Mouse (Mus musculus): ENCODE results near the gene 4933411K16Rik. TPM values are rescaled to one million over a fixed set of nuclear protein-coding genes. Genes with fewer than 3 reads are reported as not detected.
A peak's percentile ranks its signal among the peaks of the same experiment; 100 is the strongest.

Gene 4933411K16Rik
- total and polyA plus RNA-seq, 2 experiments from 2014 or later = 0.24 TPM; not detected in 1

DNA sequence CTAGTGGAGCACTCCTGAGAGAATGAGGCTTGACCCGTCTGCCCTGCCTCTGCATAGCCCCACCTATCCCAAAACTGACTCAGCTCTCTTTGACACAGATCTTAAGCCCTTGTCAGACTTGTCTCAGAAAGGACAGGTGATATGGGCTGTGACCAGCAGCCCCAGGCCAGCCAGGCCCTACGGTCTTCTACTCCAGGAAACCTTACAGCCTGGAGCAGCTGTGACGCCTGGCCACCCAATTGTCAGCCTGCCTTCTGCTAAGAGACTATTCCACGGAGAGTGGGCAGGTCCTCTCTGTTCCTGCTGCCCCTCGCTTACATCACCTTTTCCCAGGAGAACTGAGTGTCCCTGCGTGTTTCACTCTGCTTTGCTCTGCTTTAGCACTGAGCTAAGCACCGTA lies 40.9 kb upstream of the 4933411K16Rik start:
- Histone ChIP-seq H3K27me3 (ENCODE audit: insufficient read depth, low read length) (no peaks in the 10 kb centered on the region), H3K36me3 (ENCODE audit: insufficient read depth) (no peaks in the 10 kb centered on the region), H3K4me1 (ENCODE audit: insufficient read depth) (no peaks in the 10 kb centered on the region), H3K4me2 (ENCODE audit: low read depth) (no peak overlapping the region), H3K9ac (no peak overlapping the region), H3K27ac (ENCODE audit: low read depth, low read length) (no peak overlapping the region), H3K4me3 (ENCODE audit: low read depth, low read length) (no peak overlapping the region), H3K9me3 (ENCODE audit: low read length) (no peaks in the 10 kb centered on the region)
- DNase-seq = no peak
- TF ChIP-seq CTCF (IDR thresholded peaks at IDR 0.05; ENCODE audit: low read depth) = no peak
- ATAC-seq = no peak
- 86% methylated on average over 7 of the region's 7 CpGs for WGBS

DNA sequence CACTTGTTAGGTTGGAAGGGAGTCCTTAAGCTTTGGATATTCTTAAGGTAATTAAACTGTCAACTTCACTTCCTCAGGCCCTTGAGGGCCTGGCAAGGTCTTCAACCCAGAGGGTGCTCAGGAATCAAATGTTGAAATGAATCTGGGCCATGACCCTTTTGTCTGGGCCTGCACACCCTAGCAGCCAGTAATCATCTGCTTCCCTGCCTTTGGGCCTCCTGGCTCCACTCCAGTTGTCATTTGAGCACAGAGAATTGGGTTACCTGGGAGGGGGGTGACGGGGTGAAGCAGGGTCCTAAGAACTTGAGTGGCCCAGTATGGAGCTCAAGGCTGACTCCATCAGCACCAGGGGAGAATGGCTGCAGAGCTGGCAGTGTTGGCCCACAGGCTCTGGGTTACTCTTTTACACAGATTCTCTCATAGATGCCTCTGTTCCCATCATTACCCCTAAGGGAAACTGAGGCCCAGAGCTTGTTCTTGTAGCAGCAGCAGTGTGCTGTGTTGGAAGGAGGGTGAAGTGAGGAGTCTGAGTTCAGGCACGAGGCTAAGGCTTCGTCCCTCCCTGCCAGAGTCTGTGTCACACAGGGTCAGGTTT lies 37.7 kb upstream of the 4933411K16Rik start:
- Histone ChIP-seq H3K27ac (ENCODE audit: low read depth, low read length) (no peak overlapping the region), H3K36me3 (ENCODE audit: insufficient read depth) (no peaks in the 10 kb centered on the region), H3K9me3 (ENCODE audit: low read length) (no peaks in the 10 kb centered on the region), H3K27me3 (ENCODE audit: insufficient read depth, low read length) (no peaks in the 10 kb centered on the region), H3K4me3 (ENCODE audit: low read depth, low read length) (no peak overlapping the region), H3K4me2 (ENCODE audit: low read depth) (no peak overlapping the region), H3K9ac (no peak overlapping the region), H3K4me1 (ENCODE audit: insufficient read depth) (no peaks in the 10 kb centered on the region)
- WGBS = 83% methylated on average over 3 of the region's 3 CpGs
- DNase-seq = no peak
- no peak for TF ChIP-seq CTCF (IDR thresholded peaks at IDR 0.05; ENCODE audit: low read depth)
- ATAC-seq = no peak

DNA sequence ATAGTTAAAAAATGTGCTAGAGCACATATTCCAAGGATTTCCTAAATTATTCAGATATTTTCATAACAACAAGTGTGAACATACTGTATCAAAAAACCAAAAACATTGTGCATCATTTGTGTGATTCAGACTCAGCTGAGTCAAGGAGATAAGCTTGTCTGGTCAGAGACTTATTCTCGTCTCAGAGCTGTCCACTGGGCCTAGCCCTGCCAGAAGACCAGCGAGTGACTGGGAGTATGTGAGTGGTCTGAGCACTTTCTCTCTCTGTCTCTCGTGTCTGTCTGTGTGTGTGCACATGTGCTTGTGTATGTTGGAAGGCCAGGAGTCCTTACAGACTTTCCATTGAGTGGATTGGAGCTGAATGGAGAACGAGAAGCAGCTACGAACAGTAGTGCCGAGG lies 37.0 kb upstream of the 4933411K16Rik start:
- DNase-seq (no peak), ATAC-seq (no peak)
- Histone ChIP-seq H3K36me3 (ENCODE audit: insufficient read depth) (no peaks in the 10 kb centered on the region), H3K4me1 (ENCODE audit: insufficient read depth) (no peaks in the 10 kb centered on the region), H3K9me3 (ENCODE audit: low read length) (no peaks in the 10 kb centered on the region), H3K27ac (ENCODE audit: low read depth, low read length) (no peak overlapping the region), H3K4me2 (ENCODE audit: low read depth) (no peak overlapping the region), H3K4me3 (ENCODE audit: low read depth, low read length) (no peak overlapping the region), H3K27me3 (ENCODE audit: insufficient read depth, low read length) (no peaks in the 10 kb centered on the region), H3K9ac (no peak overlapping the region)
- no peak for TF ChIP-seq CTCF (IDR thresholded peaks at IDR 0.05; ENCODE audit: low read depth)
- 75% methylated on average over 6 of the region's 6 CpGs for WGBS

DNA sequence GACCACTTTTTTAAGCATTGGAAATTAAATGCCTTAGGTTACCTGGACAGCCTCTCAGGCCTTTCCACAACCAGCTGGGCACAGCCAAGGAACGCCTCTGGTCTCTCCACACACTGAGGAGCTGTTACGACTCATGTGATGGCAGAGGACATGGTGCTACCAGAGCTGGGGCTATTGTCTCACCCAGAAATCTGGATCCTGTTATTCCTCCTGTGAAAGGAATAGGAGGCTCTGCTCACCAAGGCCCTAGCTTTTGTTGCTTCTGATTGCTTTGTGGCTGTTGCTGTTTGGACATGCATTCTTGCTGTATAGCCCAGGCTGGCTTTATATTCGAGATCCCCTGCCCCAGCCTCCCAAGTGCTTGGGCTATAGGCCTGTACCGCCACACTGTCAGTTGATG lies 35.8 kb upstream of the 4933411K16Rik start:
- no peaks in the 10 kb centered on the region for H3K9me3 ChIP-seq (ENCODE audit: low read length)
- WGBS = 76% methylated on average over 4 of the region's 4 CpGs
- H3K27ac ChIP-seq (ENCODE audit: low read depth, low read length) = no peak overlapping the region
- no peaks in the 10 kb centered on the region for H3K4me1 ChIP-seq (ENCODE audit: insufficient read depth)
- no peak for TF ChIP-seq CTCF (IDR thresholded peaks at IDR 0.05; ENCODE audit: low read depth)
- H3K27me3 ChIP-seq (ENCODE audit: insufficient read depth, low read length) = no peaks in the 10 kb centered on the region
- no peak overlapping the region for H3K4me3 ChIP-seq (ENCODE audit: low read depth, low read length)
- no peak overlapping the region for H3K4me2 ChIP-seq (ENCODE audit: low read depth)
- H3K9ac ChIP-seq = no peak overlapping the region
- ATAC-seq (no peak), DNase-seq (no peak)
- H3K36me3 ChIP-seq (ENCODE audit: insufficient read depth) = no peaks in the 10 kb centered on the region

DNA sequence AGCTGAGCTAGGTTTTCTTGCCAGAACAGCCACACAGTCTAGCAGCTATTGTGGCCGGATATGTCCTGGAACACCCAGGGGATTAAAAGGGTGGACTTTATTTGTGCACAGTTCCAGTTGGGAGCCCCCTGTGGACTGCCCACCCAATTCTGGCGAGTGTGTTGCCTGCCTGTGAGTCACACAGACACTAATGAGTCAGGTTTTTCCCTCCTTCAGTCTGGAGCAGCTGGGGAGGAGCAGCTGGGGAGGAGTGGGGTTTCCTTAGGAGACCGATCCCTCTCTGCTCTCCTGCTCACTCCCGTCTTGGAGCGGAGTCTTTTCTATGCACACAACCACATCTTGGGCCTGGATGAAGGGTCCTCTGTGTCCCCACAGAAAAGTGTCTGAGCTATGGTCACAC lies 35.2 kb upstream of the 4933411K16Rik start:
- no peak overlapping the region for H3K4me3 ChIP-seq (ENCODE audit: low read depth, low read length)
- H3K4me1 ChIP-seq (ENCODE audit: insufficient read depth) = no peaks in the 10 kb centered on the region
- H3K4me2 ChIP-seq (ENCODE audit: low read depth) = no peak overlapping the region
- peak; percentile 36 for ATAC-seq
- H3K9me3 ChIP-seq (ENCODE audit: low read length) = no peaks in the 10 kb centered on the region
- H3K27me3 ChIP-seq (ENCODE audit: insufficient read depth, low read length) = no peaks in the 10 kb centered on the region
- H3K27ac ChIP-seq (ENCODE audit: low read depth, low read length) = 0 out of 2 replicates have a peak overlapping the region, but pooled peaks have one; percentile 0
- no peak overlapping the region for H3K9ac ChIP-seq
- H3K36me3 ChIP-seq (ENCODE audit: insufficient read depth) = no peaks in the 10 kb centered on the region
- no peak for DNase-seq
- TF ChIP-seq CTCF (IDR thresholded peaks at IDR 0.05; ENCODE audit: low read depth) = no peak
- WGBS = 52% methylated on average over 5 of the region's 5 CpGs

DNA sequence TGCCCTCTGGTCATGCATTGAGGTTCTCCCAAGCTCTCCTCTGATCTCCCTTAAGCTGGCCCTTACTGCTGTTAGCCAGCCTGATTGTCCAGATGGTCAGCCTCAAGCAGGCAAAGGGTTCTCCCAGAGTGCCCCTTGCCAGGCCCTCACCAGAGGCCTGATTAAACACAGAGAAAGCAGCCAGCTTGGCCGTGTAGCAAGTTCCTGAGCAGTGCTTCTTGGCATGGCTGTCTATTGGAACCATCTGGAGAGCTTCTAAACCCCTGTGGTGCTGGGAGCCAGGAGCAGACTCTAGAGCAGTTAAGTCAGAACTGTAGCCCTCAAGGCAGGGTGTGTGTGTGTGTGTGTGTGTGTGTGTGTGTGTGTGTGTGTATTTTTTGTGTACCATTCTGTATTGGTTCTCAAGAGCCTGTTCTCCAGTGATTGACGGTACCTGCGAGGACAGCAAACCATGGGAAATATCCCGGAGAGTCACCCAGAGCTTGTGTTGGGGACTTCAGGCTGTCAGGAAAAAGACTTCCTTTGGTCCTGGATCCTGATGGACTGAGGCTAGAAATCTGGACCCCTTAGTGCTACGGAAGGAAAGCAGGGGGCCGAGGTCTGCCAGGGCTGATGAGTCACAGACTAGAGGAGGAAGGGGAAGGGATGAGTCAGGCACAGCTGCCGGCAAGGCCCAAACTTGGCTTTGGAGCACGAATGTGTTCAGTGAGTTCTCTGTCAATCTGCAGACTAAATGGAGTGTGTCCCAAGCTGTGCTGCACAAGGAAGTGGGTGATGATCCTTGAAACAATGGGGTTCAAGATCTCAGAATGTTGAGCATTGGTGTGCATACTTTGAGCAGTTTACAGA lies 34.4 kb upstream of the 4933411K16Rik start:
- Histone ChIP-seq H3K9ac (no peak overlapping the region), H3K4me1 (ENCODE audit: insufficient read depth) (no peaks in the 10 kb centered on the region), H3K36me3 (ENCODE audit: insufficient read depth) (no peaks in the 10 kb centered on the region), H3K27ac (ENCODE audit: low read depth, low read length) (0 out of 2 replicates have a peak overlapping the region, but pooled peaks have one; percentile 0), H3K4me3 (ENCODE audit: low read depth, low read length) (no peak overlapping the region), H3K9me3 (ENCODE audit: low read length) (no peaks in the 10 kb centered on the region), H3K4me2 (ENCODE audit: low read depth) (no peak overlapping the region), H3K27me3 (ENCODE audit: insufficient read depth, low read length) (no peaks in the 10 kb centered on the region)
- peak; percentile 45; the same call in 1 of the 2 replicates for ATAC-seq
- WGBS = 69% methylated on average over 8 of the region's 8 CpGs
- no peak for TF ChIP-seq CTCF (IDR thresholded peaks at IDR 0.05; ENCODE audit: low read depth)
- peak; percentile 38 for DNase-seq

DNA sequence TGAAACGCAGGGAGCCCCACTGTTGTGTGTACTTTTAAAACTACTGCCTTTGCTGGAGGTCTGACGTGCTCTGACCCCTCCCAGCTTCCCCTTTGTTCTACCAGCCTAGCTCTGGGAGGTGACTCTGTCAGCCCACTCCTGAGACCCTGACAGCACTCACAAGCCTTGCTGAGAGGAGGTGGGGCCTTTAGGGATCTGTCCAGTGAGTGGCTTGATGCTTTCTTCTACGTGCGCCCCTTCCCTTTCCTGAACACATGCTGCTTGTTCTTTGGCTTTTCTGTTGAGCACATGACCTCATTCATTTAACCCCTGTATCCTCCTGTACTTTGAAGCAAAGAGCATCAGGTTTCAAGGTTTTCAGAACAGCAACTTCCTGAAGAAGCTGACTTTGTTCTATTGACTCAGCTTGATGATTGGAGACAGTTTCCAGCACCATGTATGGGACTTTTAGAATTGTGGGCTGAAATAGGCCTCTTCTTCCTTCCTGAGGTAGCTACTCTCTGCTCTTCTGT lies 33.0 kb upstream of the 4933411K16Rik start:
- Histone ChIP-seq H3K36me3 (ENCODE audit: insufficient read depth) (no peaks in the 10 kb centered on the region), H3K27ac (ENCODE audit: low read depth, low read length) (no peak overlapping the region), H3K4me2 (ENCODE audit: low read depth) (no peak overlapping the region), H3K9me3 (ENCODE audit: low read length) (no peaks in the 10 kb centered on the region), H3K9ac (no peak overlapping the region), H3K4me3 (ENCODE audit: low read depth, low read length) (no peak overlapping the region), H3K4me1 (ENCODE audit: insufficient read depth) (no peaks in the 10 kb centered on the region), H3K27me3 (ENCODE audit: insufficient read depth, low read length) (no peaks in the 10 kb centered on the region)
- DNase-seq (no peak), ATAC-seq (no peak)
- TF ChIP-seq CTCF (IDR thresholded peaks at IDR 0.05; ENCODE audit: low read depth) = no peak
- WGBS = 38% methylated on average over 4 of the region's 4 CpGs

Measured in forebrain, postnatal 0 days (tissue).